Mouse (Mus musculus) embryonic fibroblast, embryonic 13.5 days (primary cell): ENCODE results near the gene Fam71f1. TPM values are rescaled to one million over a fixed set of nuclear protein-coding genes. Genes with fewer than 3 reads are reported as not detected.

Experiments used
- H3K27ac ChIP-seq: 2 replicates; pipeline ENCODE4 v1.5.1; 2012; ENCODE audit warnings: low read length, control low read depth, inconsistent platforms; ENCODE audit not compliant: insufficient read depth
- H3K4me1 ChIP-seq: 2 replicates; pipeline ENCODE4 v1.6.1; 2011; ENCODE audit warnings: low read length; ENCODE audit not compliant: control insufficient read depth, insufficient read depth
- H3K4me3 ChIP-seq: 2 replicates; pipeline ENCODE4 v1.5.1; 2011; ENCODE audit warnings: mild to moderate bottlenecking, control low read depth, low read length; ENCODE audit not compliant: insufficient read depth
- CTCF ChIP-seq: IDR thresholded peaks from 2 replicates; pipeline ENCODE4 v1.5.1; 2011; ENCODE audit warnings: mild to moderate bottlenecking, control low read depth, low read length, moderate library complexity, borderline replicate concordance; ENCODE audit not compliant: insufficient read depth
- POLR2A ChIP-seq: IDR thresholded peaks from 2 replicates; pipeline ENCODE4 v1.6.1; 2011; ENCODE audit warnings: low read depth, mild to moderate bottlenecking, control low read depth, low read length, moderate library complexity
- polyA plus RNA-seq: library from polyadenylated mRNA; stranded (reverse); fragments of >200 nt; gene quantifications from 2 replicates; pipeline ENCODE4 v1.2.4, GENCODE M21; 2011; ENCODE audit warnings: low read depth; ENCODE audit not compliant: missing spikeins, insufficient read length

Gene Fam71f1
- not detected in 2 replicates for polyA plus RNA-seq

DNA sequence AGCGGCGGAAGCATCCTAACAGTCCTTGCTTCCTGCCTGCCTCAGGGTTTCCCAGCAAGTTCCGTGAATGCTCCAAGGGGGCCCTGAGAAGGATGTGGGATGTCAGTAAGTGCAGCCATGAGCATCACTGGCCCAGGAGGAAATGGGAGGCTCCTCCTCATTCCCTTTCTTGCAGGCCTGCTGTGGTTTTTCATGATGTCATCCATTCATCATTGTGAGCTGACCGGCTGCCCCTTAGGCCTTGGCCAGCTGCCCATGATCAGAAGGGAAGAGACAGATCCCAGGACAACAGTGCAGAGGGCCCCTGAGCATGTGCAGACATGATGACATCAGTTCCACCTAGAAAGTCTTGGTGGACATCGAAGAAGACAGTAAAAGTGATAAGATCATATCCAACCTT is at the start of gene Fam71f1:
Gene Fam71f1 (plus strand): TSS at position 262 of the 400 bp plus-strand sequence.
- Histone ChIP-seq H3K4me3 (no peak within 1 kb of the TSS), H3K27ac (peak within 1 kb of the TSS; percentile 67), H3K4me1 (peaks cover 23% of the 10 kb centered on the region)
- TF ChIP-seq POLR2A (no peak), CTCF (no peak)

- Histone ChIP-seq H3K4me1 (peaks cover 8% of the 10 kb centered on the region; the same call in 1 of the 2 replicates), H3K4me3 (no peak overlapping the region), H3K27ac (no peak overlapping the region)
- TF ChIP-seq CTCF (no peak), POLR2A (no peak)
Measured at GRCm38 (mm10) chr6:29270961-29271360, 48.0 kb upstream of the Fam71f1 start.

DNA sequence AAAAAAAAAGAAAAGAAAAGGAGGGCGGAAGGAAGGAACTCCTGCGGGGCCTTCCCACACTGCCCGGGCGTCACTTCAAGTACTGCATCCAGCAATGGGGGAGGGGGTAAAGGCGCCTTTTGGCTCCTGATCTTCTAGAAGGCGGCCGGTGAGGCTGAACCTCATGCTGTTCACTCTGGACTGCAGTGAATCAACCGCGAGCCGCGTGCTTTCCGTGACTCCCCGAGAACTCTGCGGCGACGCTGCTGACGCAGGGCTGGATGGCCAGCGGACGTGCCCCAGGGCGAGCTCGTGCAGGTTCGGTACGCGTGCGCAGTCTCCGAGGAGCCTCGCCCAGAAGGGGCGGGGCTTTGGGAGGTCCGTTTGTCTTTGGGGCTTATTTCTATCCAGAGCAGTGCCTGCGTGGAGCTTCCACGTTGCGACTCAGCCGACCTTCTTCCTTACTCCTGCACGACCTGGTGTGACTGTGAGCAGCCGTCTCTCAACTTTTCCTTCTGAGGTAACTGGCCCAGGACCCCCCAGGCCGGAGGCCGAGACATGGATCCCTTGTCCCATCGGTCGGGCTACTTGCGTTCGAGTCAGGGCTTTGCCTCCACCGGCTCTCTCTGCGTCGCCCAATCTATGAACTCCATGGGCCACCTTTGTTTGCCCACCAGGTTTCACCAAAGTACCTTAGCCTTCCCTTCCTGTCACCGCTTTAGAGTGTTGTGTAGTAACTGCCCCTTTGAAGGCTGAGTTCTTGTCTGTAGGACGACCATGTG is 46.4 kb upstream of the Fam71f1 start, which contains the start of gene Hilpda:
Gene Hilpda (plus strand): TSS at position 177 of the 761 bp plus-strand sequence.
- TF ChIP-seq CTCF (no peak), POLR2A (peak; percentile 97)
- Histone ChIP-seq H3K4me3 (peak within 1 kb of the TSS; percentile 96), H3K4me1 (peaks cover 8% of the 10 kb centered on the region; the same call in 1 of the 2 replicates), H3K27ac (peak within 1 kb of the TSS; percentile 89)

DNA sequence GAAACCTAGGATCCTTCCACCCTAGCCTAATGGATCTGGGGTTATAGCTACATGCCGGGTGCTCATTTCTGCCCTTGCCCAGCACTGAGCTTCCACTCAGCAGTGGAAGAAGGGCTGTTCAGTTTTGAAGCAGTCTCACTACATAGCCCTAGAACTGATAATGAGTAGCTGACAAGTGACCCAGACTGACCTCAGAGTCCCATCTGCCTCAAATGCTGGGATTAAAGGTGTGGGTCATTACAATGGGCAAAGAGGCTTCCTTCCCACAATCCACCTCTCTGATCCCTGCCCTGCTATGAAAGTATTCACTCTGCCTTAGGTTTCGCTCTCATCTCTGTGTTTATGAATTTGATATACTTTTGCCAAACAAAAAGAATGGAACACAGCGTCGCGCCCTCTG is 42.2 kb upstream of the Fam71f1 start:
- Histone ChIP-seq H3K4me3 (no peak overlapping the region), H3K27ac (no peak overlapping the region), H3K4me1 (no peaks in the 10 kb centered on the region)
- no peak for TF ChIP-seq CTCF
- no peak for TF ChIP-seq POLR2A

DNA sequence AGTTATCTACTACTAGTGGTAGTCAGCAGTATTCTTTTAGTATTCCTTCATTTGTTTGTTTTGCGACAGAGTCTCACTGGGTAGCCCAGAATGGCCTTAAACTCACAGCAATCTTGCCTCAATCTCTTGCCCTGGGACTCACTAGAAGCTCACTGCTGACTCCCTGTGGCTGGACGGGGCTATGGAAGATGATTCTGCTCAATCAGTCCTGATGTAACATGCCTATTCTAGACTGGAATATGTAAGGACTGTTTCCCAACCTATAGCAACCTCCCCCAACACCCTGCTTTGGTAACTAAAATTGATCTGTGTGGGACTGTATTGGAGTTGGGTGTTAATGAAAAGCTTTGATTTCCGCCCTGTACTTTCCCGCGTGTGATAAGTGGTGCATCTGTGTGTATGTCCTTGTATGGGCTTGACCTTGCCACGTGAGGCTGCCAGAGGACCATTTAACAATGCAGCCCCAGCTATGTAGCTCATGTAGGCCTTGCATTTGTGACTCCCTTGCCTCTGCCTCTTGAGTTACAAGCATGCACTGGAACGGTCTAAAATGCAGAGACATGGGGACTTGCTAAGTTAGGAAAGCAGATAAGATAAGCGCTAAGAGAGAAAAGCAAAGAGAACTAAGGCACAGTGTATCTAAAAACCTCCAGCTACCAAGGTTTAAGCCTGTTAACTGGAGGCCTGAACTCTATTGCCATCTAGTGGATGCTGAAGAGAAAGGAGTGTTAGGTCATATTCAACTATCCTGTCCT is 40.2 kb upstream of the Fam71f1 start:
- H3K4me1 ChIP-seq: no peaks in the 10 kb centered on the region
- H3K27ac ChIP-seq: no peak overlapping the region
- TF ChIP-seq POLR2A (no peak), CTCF (peak; percentile 48; the same call in 1 of the 2 replicates)
- H3K4me3 ChIP-seq: no peak overlapping the region

DNA sequence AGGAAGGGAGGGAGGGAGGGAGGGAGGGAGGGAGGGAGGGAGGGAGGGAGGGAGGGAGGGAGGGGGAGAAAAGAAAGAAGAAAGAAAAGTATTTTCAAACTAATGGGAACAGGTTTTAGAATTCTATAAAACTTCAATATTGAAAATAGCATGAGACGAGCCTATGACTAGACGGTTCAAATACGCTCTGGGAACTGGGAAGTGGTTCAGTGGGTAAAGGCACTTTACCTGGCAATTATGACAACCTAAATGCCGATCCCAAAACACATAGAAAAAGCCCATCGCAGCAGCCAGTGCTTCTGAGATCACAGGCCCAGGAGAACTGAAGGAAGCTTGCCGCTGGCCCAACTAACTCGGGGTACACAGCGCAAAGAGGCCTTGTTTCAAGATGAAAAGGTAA is 39.6 kb upstream of the Fam71f1 start, which contains the start of gene Fam71f2:
Gene Fam71f2 (plus strand): TSS at position 301 of the 400 bp plus-strand sequence.
- no peaks in the 10 kb centered on the region for H3K4me1 ChIP-seq
- no peak within 1 kb of the TSS for H3K4me3 ChIP-seq
- TF ChIP-seq POLR2A: no peak
- no peak within 1 kb of the TSS for H3K27ac ChIP-seq

DNA sequence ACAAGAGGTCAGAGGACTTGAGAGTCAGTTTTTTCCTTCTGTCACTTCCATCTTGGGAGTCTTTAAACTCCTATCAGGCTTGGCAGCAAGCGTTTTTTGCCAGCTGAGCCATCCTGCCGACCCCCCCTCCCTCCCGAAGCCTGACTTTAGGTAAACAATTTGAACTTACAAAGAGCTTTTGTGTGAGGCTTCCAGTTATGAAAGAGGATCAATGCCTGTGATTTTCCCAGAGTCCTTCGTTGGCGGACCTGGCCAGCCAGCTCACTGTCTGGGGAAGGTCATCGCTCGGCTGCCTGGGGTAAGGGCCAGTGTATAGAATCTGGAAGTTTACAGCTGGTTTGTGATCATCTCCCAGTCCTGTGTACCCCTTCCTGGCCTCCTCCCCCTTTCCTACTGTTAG is 38.3 kb upstream of the Fam71f1 start:
- TF ChIP-seq POLR2A (no peak), CTCF (no peak)
- H3K4me1 ChIP-seq: no peaks in the 10 kb centered on the region
- H3K4me3 ChIP-seq: no peak overlapping the region
- no peak overlapping the region for H3K27ac ChIP-seq

DNA sequence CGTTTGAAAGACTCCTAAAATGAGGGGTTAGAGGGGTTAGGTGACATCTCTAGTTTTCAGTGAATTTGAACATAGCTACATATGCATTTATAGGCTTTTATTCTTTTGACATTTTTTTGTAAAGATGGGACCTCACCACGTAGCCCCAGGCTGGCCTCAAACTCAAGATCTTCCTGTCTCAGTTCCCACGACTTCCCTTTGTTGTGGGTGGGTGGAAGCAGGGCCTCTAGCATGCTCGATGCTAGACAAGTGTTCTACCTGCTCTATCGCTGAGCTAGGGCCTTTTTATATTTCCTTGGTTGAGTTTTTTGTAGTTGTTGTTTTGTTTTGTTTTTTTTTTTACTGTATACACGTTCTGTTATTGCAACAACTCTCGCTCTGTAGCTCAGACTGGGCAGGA is 32.1 kb upstream of the Fam71f1 start:
- Histone ChIP-seq H3K27ac (no peak overlapping the region), H3K4me1 (peaks cover 2% of the 10 kb centered on the region; the same call in 1 of the 2 replicates), H3K4me3 (no peak overlapping the region)
- TF ChIP-seq POLR2A (no peak), CTCF (no peak)

DNA sequence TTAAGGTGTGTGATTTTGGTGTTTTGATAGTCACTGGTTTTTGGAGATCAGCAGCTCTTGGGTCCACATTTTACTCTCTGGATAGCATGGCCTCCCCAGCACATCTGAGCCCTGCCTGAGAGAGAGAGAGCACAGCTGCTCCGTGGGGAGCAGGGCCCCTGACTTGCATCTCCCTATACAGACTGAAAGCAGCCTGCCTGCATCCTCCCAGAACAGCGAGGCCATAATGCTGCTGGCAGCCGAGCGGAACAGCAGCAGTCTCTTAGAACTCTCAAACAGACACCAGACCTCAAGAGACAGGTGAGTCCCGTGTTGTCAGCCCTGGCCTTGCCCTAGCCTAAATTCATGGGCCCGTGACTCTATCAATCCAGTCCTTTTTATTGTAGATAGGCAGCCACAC is 31.5 kb upstream of the Fam71f1 start:
- peaks cover 2% of the 10 kb centered on the region; the same call in 1 of the 2 replicates for H3K4me1 ChIP-seq
- no peak overlapping the region for H3K4me3 ChIP-seq
- TF ChIP-seq POLR2A: no peak
- no peak for TF ChIP-seq CTCF
- H3K27ac ChIP-seq: no peak overlapping the region
